Mouse (Mus musculus): ENCODE data around the gene Gnao1.

GRCm38 (mm10) chr8:93972971-93973734 is 163.4 kb downstream of the Gnao1 start:
- TF ChIP-seq CHD2 (IDR thresholded peaks at IDR 0.05; ENCODE audit: low read depth, low read length): no peak
- no peak for TF ChIP-seq ZNF384 (IDR thresholded peaks at IDR 0.05; ENCODE audit: low read depth, low read length)
- TF ChIP-seq ZC3H11A (IDR thresholded peaks at IDR 0.05; ENCODE audit: borderline replicate concordance, low read depth, low read length): no peak
- TF ChIP-seq HCFC1 (IDR thresholded peaks at IDR 0.05; ENCODE audit: borderline replicate concordance, insufficient read depth, low read length): no peak
- no peak for TF ChIP-seq MAFK (IDR thresholded peaks at IDR 0.05; ENCODE audit: insufficient read depth, low read depth, low read length)

Measured in ES-E14 (cell line).